Mouse (Mus musculus) T-helper 2 cell (primary cell): ENCODE measurements around the gene Smim7.

Source experiments
- in situ Hi-C: fragments of 300-600 bp; cut with MboI, MseI; formaldehyde crosslinking; loops from one replicate; pipeline ENCODE4 v1.15.1; 2025; ENCODE audit warnings: high pct_unique_total_duplicates

Gene Smim7

DNA sequence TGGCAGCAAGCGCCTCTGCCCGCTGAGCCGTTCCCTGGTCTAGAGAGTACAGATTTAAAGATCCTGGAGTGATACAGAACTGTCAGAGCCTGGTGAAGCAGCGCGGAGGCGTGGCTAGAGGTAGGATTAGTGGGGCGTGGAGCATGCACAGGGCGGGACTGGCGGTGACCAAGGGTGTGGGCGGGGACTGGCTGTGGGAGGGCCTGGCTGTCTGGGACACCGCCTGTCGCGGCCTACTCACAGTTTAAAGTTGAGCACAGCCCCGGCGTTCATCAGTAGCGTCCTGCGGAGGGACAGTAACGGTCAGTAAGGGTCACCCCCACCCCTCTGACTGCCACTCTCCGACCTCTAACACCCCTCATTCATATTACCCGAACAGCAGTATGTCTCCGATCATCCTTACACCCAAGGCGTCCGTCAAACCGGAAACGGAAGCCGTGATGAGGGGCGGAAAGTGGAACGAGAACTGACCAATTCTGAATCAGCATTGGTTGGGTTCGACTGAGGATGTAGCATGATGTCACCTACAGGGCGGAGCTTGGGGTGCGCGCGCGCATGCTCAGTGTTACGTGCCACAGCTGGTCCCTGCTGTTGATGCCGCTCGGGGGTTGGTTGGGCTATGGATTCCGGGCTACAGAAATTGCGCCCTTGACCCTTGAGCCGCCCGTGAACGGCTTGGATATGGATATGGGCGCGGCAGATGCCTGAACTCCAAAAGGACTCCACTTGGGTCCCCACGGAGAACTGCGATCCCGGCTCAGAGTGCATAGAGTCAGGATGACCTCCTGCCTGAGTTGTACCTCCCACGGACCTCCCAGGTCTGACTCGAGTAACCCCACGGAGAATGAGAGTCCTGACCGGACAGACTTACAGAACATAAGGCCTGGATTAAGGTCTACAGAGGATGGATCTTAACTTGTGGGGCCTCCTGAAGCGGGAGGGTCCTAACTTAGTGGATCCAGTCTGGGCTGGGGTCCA lies at the start of gene Smim7:
Gene Smim7, minus strand, starts transcription at position 456 of the 978 bp plus-strand sequence.
- in situ Hi-C loops, result loop anchor here (5.0 kb wide), 1 partner anchor 151 kb away; the partner anchor contains the start of gene Sin3b

DNA sequence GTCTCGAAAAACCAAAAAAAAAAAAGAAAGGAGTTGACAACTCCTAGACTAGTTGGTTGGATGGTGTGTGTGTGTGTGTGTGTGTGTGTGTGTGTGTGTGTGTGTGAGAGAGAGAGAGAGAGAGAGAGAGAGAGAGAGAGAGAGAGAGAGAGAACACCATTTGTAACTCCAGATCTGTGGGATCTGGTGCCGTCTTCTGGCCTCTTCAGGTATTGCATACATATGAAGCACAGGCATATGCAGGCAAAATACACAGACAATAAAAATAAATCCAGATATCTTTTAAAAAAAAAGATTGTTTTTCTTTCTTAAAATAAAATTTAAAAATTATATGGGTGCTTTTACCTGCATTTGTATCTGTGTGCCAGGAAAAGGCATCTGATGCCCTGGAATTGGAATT lies 19.3 kb upstream of the Smim7 start:
- in situ Hi-C loops, result no loop called here

DNA sequence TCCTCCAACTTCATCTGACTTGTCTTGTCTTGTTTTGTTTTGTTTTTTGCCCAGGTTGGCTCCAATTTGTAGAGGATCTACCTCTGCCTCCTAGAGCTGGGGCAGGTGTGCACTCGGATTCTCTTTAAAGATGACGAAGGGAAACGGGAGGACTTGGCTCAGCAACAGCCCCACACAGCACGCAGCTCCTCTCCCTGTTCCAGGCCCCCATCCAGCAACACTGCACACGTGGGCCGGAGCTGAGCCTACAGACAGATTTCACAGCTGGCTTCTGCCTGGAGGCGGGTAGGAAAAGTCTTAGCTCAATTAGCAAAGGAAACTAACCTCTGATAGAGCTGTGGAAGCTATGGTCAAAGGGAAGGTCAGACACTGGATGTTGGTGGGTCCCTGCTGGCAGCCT lies 18.4 kb upstream of the Smim7 start:
- in situ Hi-C loops, result loop anchor here (5.0 kb wide), 3 partner anchors 53 to 322 kb away; no protein-coding TSS in a partner anchor

DNA sequence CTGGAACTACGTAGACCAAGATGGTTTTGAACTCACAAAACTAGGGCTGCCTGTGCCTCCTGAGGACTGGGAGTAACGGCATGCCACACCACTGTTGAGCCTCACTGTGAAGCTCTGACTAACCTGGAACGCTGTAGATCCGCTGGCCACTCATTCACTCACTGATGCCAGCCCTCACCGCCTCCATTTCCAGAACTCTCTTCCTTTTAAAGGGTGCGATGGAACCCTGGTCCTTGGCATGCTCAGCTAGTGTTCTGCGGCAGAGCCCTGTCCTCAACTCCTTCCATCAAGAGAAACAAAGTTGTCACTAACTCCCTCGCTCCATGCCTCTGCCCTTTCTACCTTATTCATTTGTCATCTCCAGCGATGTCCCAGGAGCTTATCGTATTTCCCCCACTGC lies 18.0 kb upstream of the Smim7 start:
- in situ Hi-C loops, result loop anchor here (5.0 kb wide), 3 partner anchors 53 to 322 kb away; no protein-coding TSS in a partner anchor

DNA sequence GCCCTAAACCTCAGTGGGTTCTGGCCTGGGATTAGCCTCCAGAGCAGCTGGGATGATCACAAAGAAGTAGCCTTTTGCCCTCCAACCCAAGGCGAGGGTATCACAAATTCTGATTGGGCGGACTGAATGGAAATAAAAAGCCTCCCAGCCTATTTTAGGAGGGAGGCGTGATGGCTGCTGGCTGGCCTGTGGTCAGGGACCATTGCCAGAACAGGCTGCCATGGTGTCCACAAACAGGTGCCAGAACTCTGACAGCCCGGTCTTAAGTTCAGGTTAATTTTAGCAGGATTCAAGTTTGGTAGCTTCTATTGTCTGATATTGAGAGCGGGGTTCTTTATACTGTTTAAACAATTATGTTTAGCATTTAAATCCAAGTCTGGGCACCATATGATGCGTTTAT lies 16.9 kb upstream of the Smim7 start:
- in situ Hi-C loops, result loop anchor here (5.0 kb wide), 3 partner anchors 54 to 321 kb away; no protein-coding TSS in a partner anchor

DNA sequence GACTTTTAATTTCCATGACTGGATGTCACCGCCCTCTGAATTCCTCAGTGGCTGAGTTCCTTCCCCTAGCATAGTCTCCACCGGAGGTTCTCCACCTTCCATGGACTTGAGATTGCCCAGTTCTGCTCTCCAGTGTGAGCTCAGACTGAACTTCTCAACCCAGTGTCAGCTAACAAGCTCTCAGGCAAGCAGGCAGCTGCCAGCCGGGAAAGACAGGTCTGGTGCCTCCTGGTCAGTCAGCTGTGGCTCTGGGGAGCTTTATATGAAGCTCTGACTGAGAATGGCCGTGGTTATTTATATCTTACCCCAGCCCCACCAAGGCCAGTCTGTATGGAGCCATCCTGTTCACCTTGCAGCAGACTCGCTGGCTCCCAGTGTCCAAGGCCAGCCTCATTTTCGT lies 13.5 kb upstream of the Smim7 start:
- in situ Hi-C loops, result no loop called here

DNA sequence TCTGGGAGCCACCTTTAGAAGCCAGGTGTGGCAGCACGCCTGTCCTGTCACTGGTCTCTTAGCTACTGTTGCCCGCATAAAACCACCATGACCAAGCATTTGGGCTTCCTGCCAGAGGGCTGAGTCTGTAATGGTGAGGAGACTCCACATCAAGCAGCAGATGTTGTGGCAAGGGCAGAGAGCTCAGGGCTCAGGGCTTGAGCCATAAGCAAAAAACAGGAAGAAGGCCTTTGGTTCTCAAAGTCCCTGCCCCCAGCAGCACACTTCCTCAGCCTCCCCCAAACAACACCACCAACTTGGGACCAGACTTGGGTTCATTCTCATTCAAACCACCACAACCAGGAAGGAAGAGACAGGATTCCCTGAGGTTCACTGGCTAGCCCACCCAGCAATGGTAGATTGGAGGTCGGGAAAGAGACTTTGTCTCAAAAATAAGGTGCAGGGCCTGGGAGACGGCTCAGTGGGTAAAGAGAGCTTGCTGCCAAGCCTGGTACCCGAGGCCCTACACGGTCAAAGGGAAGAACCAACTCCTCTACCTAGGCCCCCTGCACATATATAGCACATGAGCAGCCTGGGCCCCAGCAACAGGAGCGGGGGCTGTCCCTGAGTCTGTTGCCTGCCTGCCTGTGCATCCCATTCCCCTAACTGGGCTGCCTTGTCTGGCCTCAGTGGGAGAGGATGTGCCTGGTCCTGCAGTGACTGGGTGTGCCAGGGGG lies 12.3 kb upstream of the Smim7 start:
- in situ Hi-C loops, result no loop called here

DNA sequence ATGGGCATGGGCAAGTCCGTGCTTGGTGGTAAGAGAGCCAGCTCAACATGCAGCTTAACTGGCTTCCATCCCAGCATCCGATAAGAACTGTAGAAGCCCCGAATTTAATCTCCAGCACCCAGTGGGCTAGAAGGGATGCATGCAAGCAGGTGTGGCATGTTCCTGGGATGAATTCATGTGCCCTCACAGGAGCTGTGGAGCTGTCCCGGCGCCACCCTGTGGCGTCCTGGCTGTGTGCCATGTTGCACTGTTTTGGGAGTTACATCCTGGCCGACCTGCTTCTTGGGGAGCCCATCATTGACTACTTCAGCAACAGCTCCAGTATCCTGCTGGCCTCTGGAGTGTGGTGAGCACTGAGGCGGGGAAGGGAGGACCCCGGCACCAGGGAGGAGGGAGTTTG lies 8.5 kb upstream of the Smim7 start:
- in situ Hi-C loops, result no loop called here

DNA sequence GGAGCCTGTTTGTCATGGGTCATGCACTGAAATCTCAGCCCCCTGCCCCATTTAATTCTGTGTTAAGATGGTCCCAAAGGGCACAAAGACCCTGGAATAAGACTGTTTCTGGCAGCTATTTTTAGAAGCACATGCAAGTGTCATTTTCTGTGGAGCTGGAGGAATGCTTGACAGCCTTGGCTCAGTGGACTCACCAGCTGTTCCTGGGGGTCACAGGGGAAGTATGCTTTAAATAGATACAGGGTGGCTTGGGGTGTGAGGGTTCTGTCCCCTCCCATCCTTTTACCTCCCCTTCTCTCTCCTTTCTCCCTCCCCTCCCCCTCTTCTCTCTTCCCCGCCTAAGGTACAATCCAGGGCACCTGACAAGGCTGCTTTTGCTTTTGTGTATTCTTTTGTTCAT lies 7.1 kb upstream of the Smim7 start:
- in situ Hi-C loops, result no loop called here

DNA sequence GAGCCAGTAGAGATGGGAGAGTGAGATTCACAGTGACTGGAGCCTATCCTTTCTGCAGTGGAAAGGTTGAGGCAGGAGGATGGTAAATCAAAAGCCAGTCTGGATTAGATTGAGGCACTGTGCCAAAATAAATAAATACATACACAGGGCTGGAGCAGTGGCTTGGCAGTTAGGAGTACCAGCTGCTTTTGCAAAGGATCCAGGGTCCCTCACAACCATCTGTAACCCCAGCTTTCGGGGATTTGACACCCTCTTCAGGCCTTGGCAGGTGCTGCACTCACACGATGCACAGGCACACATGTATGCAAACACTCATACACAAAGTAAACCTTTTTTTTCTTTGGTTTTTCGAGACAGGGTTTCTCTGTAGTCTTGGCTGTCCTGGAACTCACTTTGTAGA lies 6.4 kb upstream of the Smim7 start:
- in situ Hi-C loops, result no loop called here

DNA sequence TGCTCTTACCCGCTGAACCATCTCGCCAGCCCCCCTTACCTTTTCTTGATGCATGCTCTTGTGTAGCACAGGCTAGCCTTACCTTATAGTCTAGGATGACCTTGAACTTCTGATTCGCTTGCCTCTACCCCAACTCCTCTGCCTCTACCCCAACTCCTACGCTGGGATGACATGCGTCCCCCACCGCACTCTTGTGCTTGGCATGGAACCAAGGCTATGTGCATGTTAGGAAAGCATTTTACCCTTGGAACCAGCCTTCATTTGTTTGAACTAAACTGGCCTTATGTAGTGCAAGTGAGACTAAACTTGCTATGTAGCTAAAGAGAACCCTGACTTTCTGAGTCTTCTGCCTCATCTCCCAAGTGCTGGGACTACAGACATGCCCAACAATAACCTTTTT lies 5.0 kb upstream of the Smim7 start:
- in situ Hi-C loops, result no loop called here

DNA sequence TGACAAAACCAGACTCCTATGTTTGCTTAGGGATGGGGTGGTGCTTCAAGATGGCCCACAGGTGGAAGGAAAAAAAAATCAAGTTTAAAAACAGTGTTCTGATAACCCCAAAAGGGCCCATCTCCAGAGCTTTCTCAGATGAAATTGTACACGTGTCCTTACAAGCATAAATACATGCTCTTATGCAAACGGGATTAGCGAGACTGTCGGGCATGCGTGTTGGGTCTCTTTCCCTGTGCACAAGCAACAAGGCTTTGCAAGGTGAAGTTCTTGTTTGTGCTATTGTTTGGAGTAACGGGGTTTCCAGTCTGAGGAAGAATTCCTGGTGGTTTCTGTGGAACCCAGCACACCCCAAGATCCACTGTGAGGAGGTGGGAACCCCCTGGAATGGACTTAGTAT lies 2.6 kb upstream of the Smim7 start:
- in situ Hi-C loops, result loop anchor here (5.0 kb wide), 1 partner anchor 149 kb away; the partner anchor contains the start of gene Sin3b

DNA sequence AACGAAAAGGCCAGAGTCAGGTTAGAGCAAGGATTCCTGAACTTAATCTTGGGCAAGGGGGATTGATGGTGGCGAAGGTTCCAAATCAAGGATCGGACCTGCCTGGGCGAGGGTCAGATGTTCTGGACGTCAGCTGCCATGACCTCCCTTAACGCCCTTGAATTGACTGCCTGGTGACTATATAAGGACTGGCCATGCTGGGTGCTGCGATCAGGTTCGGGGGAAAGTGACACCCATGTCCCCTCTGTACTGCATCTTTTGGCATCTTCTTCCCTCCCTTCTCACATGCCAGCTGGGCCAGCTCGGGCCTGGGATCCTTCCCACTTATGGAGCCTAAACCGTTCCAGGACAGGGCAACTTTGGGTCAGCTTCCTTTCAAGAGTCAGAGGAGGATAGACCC lies 1.6 kb upstream of the Smim7 start:
- in situ Hi-C loops, result loop anchor here (5.0 kb wide), 1 partner anchor 150 kb away; the partner anchor contains the start of gene Sin3b

DNA sequence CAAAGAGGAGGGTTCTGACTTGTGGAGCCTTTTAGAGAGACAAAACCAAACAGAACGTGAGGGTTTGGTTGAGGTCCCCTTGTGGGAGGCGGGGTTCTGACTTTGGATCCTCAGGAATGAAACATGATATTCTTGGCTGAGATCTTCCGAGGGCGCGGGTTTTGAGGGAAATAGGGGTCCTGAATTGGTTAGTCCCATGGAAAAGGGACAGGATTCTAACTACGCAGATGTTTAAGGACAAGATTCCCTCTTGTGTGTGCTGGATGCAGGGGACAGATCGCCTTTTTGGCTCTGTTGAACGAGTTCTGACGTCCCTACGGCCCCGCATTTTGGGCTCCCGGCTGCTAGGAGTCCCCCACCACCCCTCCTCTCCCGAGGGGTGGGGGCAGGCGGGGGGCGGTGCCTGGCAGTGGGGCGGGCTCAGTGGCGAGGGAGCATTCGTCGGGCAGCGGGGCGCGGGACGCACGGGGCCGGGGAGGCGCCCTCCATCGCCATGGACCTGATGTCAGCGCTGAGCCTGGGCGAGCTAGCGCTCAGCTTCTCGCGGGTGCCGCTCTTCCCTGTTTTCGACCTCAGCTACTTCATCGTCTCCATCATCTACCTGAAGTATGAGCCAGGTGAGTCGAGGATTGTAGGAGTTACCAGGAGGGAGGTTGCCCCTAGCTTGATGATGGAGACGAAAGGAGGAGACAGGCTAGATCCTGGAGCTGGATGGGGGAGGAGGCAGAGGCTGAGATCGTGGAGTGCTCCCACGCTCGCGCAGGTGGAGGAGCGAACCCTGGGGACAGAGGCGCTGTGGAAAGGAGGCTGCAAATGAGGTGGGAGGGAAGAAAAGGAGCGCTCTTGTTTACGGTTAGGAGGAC lies 954 bp upstream of the Smim7 start, which contains the start of gene Tmem38a:
Gene Tmem38a, plus strand, starts transcription at position 445 of the 863 bp plus-strand sequence.
- in situ Hi-C loops, result loop anchor here (5.0 kb wide), 1 partner anchor 150 kb away; the partner anchor contains the start of gene Sin3b

DNA sequence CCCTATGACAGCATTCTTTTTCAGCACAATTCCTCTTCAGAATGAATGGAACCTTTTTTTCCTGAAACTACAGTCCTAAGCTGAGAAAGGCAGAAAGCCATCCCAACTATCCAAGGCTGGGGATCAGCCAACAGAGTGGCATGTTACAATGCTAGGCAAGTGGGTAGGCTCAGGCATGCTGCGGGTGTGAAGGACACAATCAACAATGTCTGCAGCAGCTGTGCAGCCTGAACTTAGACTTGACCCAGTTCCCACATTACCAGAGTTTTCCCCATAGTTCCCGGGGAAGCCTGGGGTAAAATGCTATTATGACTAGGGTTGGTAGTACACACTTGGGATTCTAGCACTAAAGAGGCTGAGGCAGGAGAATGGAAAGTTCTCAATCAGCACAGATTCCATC lies 4.9 kb downstream of the Smim7 start:
- in situ Hi-C loops, result no loop called here

DNA sequence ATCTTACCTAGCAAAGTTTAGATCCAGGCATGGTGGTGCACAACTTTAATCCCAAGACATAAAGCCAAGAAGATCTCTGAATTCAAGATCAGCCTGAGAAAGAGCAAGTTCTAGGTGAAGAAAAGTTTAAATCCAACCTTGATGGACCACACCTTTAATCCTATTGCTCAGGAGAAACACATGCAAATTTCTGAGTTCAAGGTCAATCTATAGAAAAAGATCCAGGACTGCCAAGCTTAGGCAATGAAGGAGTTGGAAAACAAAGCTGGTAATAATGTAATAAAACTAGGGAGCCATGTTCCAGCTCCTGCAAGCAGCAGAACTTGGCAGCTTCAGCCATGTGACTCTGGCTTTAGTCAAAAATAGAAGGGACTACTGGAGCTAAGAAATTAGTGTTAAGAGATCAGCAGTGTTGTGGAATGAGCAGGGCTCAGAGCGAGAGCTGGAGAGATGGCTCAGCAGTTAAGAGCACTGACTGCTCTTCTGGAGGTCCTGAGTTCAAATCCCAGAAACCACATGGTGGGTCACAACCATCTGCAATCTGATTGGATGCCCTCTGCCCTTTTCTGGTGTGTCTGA lies 9.7 kb downstream of the Smim7 start:
- in situ Hi-C loops, result no loop called here

DNA sequence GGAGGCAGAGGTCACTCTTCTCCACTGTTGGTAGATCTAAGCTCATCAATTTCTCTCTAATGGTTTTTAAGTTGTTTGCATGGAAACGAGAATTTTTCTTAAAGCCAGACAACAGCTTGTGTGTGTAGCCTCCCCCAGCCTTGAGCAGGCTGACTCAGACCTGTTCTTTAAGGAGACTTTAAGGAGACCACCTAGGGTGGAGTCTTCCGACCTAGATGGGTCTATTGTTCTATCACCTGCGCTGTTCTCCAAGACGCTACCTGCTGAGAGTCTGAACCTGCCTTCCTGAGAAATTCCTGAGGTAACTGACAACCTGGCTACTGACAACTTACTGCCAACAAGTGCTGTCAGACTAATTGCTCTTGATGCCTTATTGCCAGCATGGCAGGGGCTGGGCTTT lies 15.1 kb downstream of the Smim7 start:
- in situ Hi-C loops, result no loop called here

DNA sequence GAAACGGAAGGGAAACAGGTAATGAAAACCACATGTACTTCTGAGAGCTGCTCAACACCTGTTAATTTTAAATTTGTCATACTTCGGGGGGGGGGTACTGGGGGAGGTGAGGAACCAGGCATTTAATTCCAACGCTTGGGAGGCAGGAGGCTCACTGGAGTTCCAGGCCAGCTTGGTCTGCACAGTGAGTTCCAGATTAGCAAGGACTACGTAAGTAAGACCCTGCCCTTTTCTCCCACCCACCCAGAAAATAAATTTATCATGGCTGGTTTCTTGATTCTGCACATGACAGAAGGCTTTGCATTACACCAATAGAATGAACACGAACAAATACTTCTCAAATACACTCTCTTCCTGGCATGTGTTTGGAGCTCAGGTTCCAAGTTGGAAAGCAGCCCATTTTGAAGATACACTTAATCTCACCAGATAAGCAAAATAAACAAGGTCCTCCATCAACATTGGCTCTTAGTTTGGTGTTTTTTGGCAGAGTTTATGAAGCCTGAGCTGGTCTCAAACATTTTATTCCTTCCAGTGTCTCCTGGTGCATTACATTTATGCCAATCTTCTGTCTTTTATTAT lies 21.5 kb downstream of the Smim7 start:
- in situ Hi-C loops, result no loop called here

DNA sequence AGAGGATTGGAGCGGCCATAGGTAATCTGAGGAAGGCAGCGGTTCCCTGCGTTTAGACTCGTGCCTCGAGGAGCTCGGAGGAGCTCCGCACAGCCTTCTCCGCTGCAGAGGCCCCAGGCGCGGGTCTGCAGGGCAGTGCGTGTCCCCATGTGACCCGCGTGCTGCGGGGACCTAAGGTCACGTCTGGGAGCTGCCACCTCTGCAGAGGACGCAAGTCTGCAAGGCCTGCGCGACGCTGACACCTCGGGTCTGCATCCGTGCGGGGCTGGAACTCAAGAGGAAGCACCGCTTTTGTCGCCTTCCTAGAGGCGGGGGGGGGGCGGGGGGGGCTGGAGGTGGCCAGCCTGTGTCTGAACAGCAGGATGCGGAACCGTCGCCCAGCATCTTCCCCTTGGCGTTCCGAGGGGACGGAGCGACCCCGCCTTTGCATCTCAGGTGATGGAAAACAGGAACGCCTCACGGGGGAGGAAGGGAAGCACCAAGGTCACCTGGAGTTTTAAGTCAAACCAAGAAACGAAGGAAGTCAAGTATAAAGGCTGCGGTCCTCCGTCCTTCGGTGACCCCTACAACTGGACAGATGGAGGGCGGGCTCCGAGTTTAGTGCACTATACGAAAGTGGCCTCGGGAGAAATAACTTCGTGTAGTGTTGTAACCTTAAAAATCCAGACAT lies 22.1 kb downstream of the Smim7 start:
- in situ Hi-C loops, result no loop called here
